Mouse (Mus musculus) forebrain, embryonic 14.5 days (tissue): ENCODE data around the gene Bnc2. TPM values are rescaled to one million over a fixed set of nuclear protein-coding genes. Genes with fewer than 3 reads are reported as not detected.

ENCODE experiments used
- ATAC-seq: fragments of 200-750 bp; cut with Nextera tagmentation; 2 replicates; pipeline ENCODE4 v1.8.0; 2017; ENCODE audit warnings: mild to moderate bottlenecking, moderate library complexity
- DNase-seq: peaks from one replicate; pipeline ENCODE4 v3.0.0-alpha.2; 2015; ENCODE audit warnings: low spot score
- H3K27ac ChIP-seq: fragments of 300-500 bp; sonication (generic); 2 replicates; pipeline ENCODE4 v1.5.1; 2014; ENCODE audit warnings: low read depth, mild to moderate bottlenecking, control low read depth, low read length, moderate library complexity
- H3K27me3 ChIP-seq: fragments of 300-500 bp; sonication (generic); replicated peaks from 2 replicates; pipeline ENCODE4 v1.6.1; 2014; ENCODE audit warnings: low read length, control low read depth, mixed read lengths; ENCODE audit not compliant: control insufficient read depth, insufficient read depth
- H3K36me3 ChIP-seq: fragments of 300-500 bp; sonication (generic); 2 replicates; pipeline ENCODE4 v1.6.1; 2014; ENCODE audit warnings: low read length, control low read depth; ENCODE audit not compliant: control insufficient read depth, insufficient read depth
- H3K4me1 ChIP-seq: fragments of 300-500 bp; sonication (generic); 2 replicates; pipeline ENCODE4 v1.6.1; 2014; ENCODE audit warnings: antibody characterized with exemption, low read length, control low read depth; ENCODE audit not compliant: control insufficient read depth, insufficient read depth
- H3K4me2 ChIP-seq: fragments of 300-500 bp; sonication (generic); 2 replicates; pipeline ENCODE4 v1.6.1; 2014; ENCODE audit warnings: mild to moderate bottlenecking, control low read depth, low read length
- H3K4me3 ChIP-seq: fragments of 300-500 bp; sonication (generic); 2 replicates; pipeline ENCODE4 v1.5.1; 2014; ENCODE audit warnings: low read depth, low read length, control low read depth
- H3K9ac ChIP-seq: fragments of 300-500 bp; sonication (generic); 2 replicates; pipeline ENCODE4 v1.6.1; 2014; ENCODE audit warnings: mild to moderate bottlenecking, low read length, control low read depth, moderate library complexity
- H3K9me3 ChIP-seq: fragments of 300-500 bp; sonication (generic); replicated peaks from 2 replicates; pipeline ENCODE4 v1.6.1; 2016; ENCODE audit warnings: low read length, control low read depth, mixed read lengths; ENCODE audit not compliant: control insufficient read depth
- WGBS: fragments of 180-500 bp; shearing (Covaris S2); extraction: QIAGEN DNeasy Blood & Tissue Kit; methylation state at CpG from one replicate; pipeline ENCODE4 v1.1.7; 2014; 5-methylcytosine and 5-hydroxymethylcytosine counted together
- polyA plus RNA-seq: library from polyadenylated mRNA; unstranded; fragments of >200 nt; fragmentation: Nextera tagmentation; extraction: Ambion mirVana; gene quantifications from 2 replicates; pipeline ENCODE4 v1.2.1, GENCODE M21; 2014

Gene Bnc2
- polyA plus RNA-seq, 1 experiment from 2014 or later = 2.0 TPM

DNA sequence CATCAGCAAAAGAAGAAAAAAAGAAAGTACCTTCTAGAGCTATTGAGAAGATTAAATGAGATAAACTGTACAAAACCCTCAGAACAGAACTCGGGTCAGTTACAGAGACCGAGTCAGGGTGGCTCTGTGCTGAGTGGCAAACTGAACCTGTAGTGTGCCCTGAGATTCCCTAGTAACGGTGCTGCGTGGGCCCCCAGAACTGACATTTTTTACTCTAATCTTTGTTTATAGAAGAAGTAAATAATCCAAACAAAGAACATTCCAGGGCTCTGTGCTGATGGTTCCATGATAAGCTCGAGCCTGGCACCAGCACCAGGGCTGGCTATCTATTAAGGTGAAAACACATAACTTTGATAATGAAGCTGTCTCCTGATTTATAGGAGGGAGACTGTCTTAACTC, 325.5 kb downstream of the Bnc2 start:
- Histone ChIP-seq H3K9me3 (no peaks in the 10 kb centered on the region), H3K4me1 (no peaks in the 10 kb centered on the region), H3K4me2 (no peak overlapping the region), H3K27ac (no peak overlapping the region), H3K27me3 (no peaks in the 10 kb centered on the region), H3K36me3 (no peaks in the 10 kb centered on the region), H3K4me3 (no peak overlapping the region), H3K9ac (no peak overlapping the region)
- DNase-seq (no peak), ATAC-seq (no peak)
- whole genome bisulfite sequencing = 64% methylated on average over 5 of the region's 5 CpGs

GRCm38 (mm10) chr4:84339172-84339571, 335.9 kb downstream of the Bnc2 start:
- no peak for ATAC-seq
- no peak overlapping the region for H3K4me2 ChIP-seq
- no peak for DNase-seq
- H3K9ac ChIP-seq = no peak overlapping the region
- no peaks in the 10 kb centered on the region for H3K27me3 ChIP-seq
- H3K4me1 ChIP-seq = no peaks in the 10 kb centered on the region
- no peaks in the 10 kb centered on the region for H3K36me3 ChIP-seq
- 58% methylated on average over 4 of the region's 4 CpGs for WGBS
- no peak overlapping the region for H3K4me3 ChIP-seq
- no peaks in the 10 kb centered on the region for H3K9me3 ChIP-seq
- no peak overlapping the region for H3K27ac ChIP-seq

GRCm38 (mm10) chr4:84331995-84332394, 343.1 kb downstream of the Bnc2 start:
- Histone ChIP-seq H3K27me3 (no peaks in the 10 kb centered on the region), H3K4me2 (no peak overlapping the region), H3K9me3 (no peaks in the 10 kb centered on the region), H3K27ac (no peak overlapping the region), H3K4me1 (no peaks in the 10 kb centered on the region), H3K36me3 (no peaks in the 10 kb centered on the region), H3K9ac (no peak overlapping the region), H3K4me3 (no peak overlapping the region)
- ATAC-seq (no peak), DNase-seq (no peak)
- 73% methylated on average over 9 of the region's 9 CpGs for WGBS

- Histone ChIP-seq H3K36me3 (no peaks in the 10 kb centered on the region), H3K4me3 (no peak overlapping the region), H3K4me2 (no peak overlapping the region), H3K9ac (no peak overlapping the region), H3K9me3 (no peaks in the 10 kb centered on the region), H3K27ac (no peak overlapping the region), H3K4me1 (no peaks in the 10 kb centered on the region), H3K27me3 (no peaks in the 10 kb centered on the region)
- ATAC-seq = no peak
- DNase-seq = peak; percentile 17
- 62% methylated on average over 3 of the region's 3 CpGs for WGBS
These were observed 343.6 kb downstream of the Bnc2 start for GRCm38 (mm10) chr4:84331450-84331849.

DNA sequence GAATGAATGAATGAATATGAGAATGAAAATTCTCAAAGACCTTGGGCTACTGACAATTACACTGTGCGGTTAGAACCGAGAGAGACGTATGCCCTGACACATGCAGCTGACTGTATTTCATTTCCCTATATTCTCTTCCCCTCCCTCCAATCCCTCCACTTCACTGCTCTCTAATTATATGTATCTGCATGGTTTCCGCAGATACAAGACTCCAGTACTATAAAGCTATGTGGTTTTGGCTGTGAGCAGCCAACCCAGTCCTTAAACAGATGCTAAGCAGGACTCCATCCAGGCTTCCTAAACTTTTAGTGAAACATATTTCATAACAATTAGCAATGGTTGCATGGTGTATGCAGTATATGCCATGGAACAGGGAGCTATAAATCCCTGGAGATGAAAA, 344.6 kb downstream of the Bnc2 start:
- WGBS = 84% methylated on average over 4 of the region's 4 CpGs
- Histone ChIP-seq H3K4me3 (no peak overlapping the region), H3K4me1 (no peaks in the 10 kb centered on the region), H3K4me2 (no peak overlapping the region), H3K36me3 (no peaks in the 10 kb centered on the region), H3K27ac (no peak overlapping the region), H3K27me3 (no peaks in the 10 kb centered on the region), H3K9me3 (no peaks in the 10 kb centered on the region), H3K9ac (no peak overlapping the region)
- DNase-seq (no peak), ATAC-seq (no peak)

DNA sequence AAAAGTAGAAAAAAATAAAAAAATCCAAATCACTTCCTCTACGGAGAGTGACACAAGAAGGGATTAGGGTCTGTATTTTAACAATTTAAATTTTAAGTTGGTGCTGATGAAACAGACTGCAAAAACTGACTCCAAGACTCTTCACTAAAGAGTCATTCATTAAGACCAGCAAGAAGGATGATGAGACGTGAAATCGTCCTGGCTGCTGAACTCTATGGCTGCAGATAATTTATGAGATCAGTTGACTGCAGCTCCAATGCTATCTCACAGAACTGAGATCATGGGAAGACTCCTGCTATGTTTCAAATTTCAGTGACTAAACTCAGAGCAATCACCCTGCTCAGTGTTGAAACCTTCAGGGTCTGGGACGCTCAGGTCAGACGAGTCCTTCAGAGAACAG, 345.4 kb downstream of the Bnc2 start:
- Histone ChIP-seq H3K36me3 (no peaks in the 10 kb centered on the region), H3K9ac (no peak overlapping the region), H3K4me2 (no peak overlapping the region), H3K27me3 (no peaks in the 10 kb centered on the region), H3K4me3 (no peak overlapping the region), H3K9me3 (no peaks in the 10 kb centered on the region), H3K27ac (no peak overlapping the region), H3K4me1 (no peaks in the 10 kb centered on the region)
- 89% methylated on average over 5 of the region's 5 CpGs for WGBS
- DNase-seq (no peak), ATAC-seq (no peak)

DNA sequence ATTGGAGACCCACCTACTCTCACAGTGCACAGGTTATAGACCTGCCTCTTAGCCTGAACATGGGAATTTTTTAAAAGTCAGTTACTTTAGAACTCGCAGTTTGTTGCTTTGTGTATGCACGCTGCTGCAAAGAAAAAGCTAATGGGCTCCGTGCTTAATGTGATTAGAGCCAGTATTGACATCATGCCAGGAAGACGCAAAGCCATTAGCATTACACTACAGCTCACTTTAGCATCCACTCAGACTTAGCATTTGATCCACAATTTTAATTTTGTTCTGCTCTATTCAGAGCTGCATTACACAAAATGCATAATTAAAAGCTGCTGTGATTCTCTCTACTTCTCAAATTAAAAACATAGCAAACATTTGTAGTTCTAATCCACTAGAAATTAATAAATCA, 350.7 kb downstream of the Bnc2 start:
- 6% methylated on average over 4 of the region's 4 CpGs for WGBS

DNA sequence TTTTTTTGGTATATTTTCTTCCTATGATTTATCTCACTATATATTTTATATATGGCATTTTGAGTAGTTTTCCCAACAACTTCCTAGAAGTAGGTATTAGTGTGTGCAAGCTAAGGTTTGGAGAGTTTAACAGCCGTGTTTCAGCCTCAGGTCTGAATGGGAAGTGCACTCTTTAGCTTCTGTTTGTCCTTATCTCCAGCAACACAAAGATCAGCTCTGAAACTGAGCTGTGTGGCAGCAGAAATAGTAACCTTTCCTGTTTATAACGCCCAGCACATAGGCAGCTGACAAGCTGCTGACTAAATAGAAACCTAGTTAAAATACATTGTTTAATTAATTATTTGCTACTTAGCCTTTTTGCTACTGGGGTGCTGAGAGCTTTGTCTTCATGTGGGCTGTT, 353.5 kb downstream of the Bnc2 start:
- ATAC-seq = no peak
- no peaks in the 10 kb centered on the region; the same call in 1 of the 2 replicates for H3K27me3 ChIP-seq
- H3K9me3 ChIP-seq = no peaks in the 10 kb centered on the region; the same call in 1 of the 2 replicates

More for the DNA sequence above, 350.7 kb downstream of the Bnc2 start:
- Histone ChIP-seq H3K4me1 (0 out of 2 replicates have a peak, but pooled peaks cover 4% of the 10 kb centered on the region), H3K27ac (no peak overlapping the region), H3K4me2 (no peak overlapping the region), H3K9me3 (no peaks in the 10 kb centered on the region; the same call in 1 of the 2 replicates), H3K27me3 (no peaks in the 10 kb centered on the region; the same call in 1 of the 2 replicates), H3K36me3 (no peaks in the 10 kb centered on the region), H3K9ac (no peak overlapping the region), H3K4me3 (no peak overlapping the region)
- peak; percentile 80 for DNase-seq
- ATAC-seq = no peak

DNA sequence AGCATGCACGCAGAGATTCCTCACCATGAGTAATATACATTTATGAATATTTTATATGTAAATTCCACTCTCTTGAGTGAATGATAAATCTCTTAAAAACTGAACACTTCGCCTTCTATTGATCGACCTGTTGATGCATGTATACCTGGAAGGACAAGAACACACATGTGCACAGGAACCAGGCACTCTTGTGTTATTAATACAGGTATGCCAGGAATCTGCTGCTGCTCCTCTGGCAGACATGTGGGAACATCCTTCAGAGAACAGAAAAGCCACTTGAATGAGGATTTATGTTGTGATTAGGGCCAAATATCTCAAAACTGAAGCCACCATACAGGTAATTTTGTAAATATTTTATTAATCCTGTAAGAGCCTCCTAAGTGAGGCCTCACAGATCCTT, 357.7 kb downstream of the Bnc2 start:
- ATAC-seq (no peak), DNase-seq (no peak)
- Histone ChIP-seq H3K4me2 (no peak overlapping the region), H3K9me3 (no peaks in the 10 kb centered on the region; the same call in 1 of the 2 replicates), H3K27me3 (no peaks in the 10 kb centered on the region), H3K27ac (no peak overlapping the region), H3K4me1 (no peaks in the 10 kb centered on the region), H3K9ac (no peak overlapping the region), H3K36me3 (no peaks in the 10 kb centered on the region), H3K4me3 (no peak overlapping the region)
- 92% methylated on average over 3 of the region's 3 CpGs for WGBS

More for the DNA sequence above, 353.5 kb downstream of the Bnc2 start:
- Histone ChIP-seq H3K4me3 (no peak overlapping the region), H3K27ac (no peak overlapping the region), H3K4me2 (no peak overlapping the region), H3K36me3 (no peaks in the 10 kb centered on the region), H3K9ac (no peak overlapping the region), H3K4me1 (0 out of 2 replicates have a peak, but pooled peaks cover 4% of the 10 kb centered on the region)
- 44% methylated on average over 2 of the region's 2 CpGs for WGBS
- DNase-seq = no peak
